Mouse (Mus musculus) brain, embryonic 18.5 days (tissue): ENCODE measurements around the gene Atp8b3.

Experiments
- DNase-seq: peaks from one replicate; pipeline ENCODE4 v3.0.0-alpha.2; 2012; ENCODE audit warnings: low read depth, low spot score

Atp8b3 gene

GRCm38 (mm10) chr10:80519287-80519686 lies 19.6 kb downstream of the Atp8b3 start:
- DNase-seq, result no peak

GRCm38 (mm10) chr10:80513739-80514138 lies 25.2 kb downstream of the Atp8b3 start:
- DNase-seq, result no peak

- DNase-seq, result no peak
Observed at GRCm38 (mm10) chr10:80510273-80510660, 28.7 kb downstream of the Atp8b3 start.

- DNase-seq, result no peak
Observed at GRCm38 (mm10) chr10:80509412-80510272, 29.3 kb downstream of the Atp8b3 start.

GRCm38 (mm10) chr10:80506222-80506621 lies 32.7 kb downstream of the Atp8b3 start:
- no peak for DNase-seq

- no peak for DNase-seq
Observed at GRCm38 (mm10) chr10:80504724-80505123, 34.2 kb downstream of the Atp8b3 start.

- DNase-seq, result no peak
Observed at GRCm38 (mm10) chr10:80503599-80504220, 35.2 kb downstream of the Atp8b3 start.

GRCm38 (mm10) chr10:80502819-80503314 lies 36.1 kb downstream of the Atp8b3 start:
- no peak for DNase-seq

GRCm38 (mm10) chr10:80502291-80502690 lies 36.6 kb downstream of the Atp8b3 start:
- no peak for DNase-seq

GRCm38 (mm10) chr10:80496421-80496820 lies 42.5 kb downstream of the Atp8b3 start:
- no peak for DNase-seq

GRCm38 (mm10) chr10:80495901-80496300 lies 43.0 kb downstream of the Atp8b3 start:
- no peak for DNase-seq

GRCm38 (mm10) chr10:80494732-80495131 lies 44.2 kb downstream of the Atp8b3 start, which contains the start of gene Onecut3:
Gene Onecut3 (plus strand): TSS chr10:80494835.
- DNase-seq, result no peak

- no peak for DNase-seq
Observed at GRCm38 (mm10) chr10:80490051-80490450, 48.9 kb downstream of the Atp8b3 start.

- DNase-seq, result no peak
Observed at GRCm38 (mm10) chr10:80486862-80487379, 52.0 kb downstream of the Atp8b3 start.

- no peak for DNase-seq
Observed at GRCm38 (mm10) chr10:80481002-80481401, 57.9 kb downstream of the Atp8b3 start.

GRCm38 (mm10) chr10:80478531-80478930 lies 60.4 kb downstream of the Atp8b3 start:
- DNase-seq, result no peak

GRCm38 (mm10) chr10:80475290-80475959 lies 63.5 kb downstream of the Atp8b3 start:
- DNase-seq, result peak; percentile 63
